Mouse (Mus musculus) monocyte, adult 5-6 weeks (primary cell): ENCODE data around the gene B3galt4. TPM values are rescaled to one million over a fixed set of nuclear protein-coding genes. Genes with fewer than 3 reads are reported as not detected.
"Not testable (repeated sequence)": the region's sequence is repeated elsewhere in the genome, so short reads cannot be mapped to it uniquely, and the experiment has no call there.

Experiments used
- ATAC-seq: fragments of 153-309, 156-312 bp; replicated peaks from 2 replicates; pipeline ENCODE4 v1.8.0; 2017; ENCODE audit warnings: mild to moderate bottlenecking; ENCODE audit not compliant: low TSS enrichment, insufficient number of reproducible peaks, severe bottlenecking, poor library complexity, low FRiP score
- total RNA-seq: library from RNA; stranded (forward); fragments of 200-1000, 200-491, 200-594 nt; gene quantifications from 3 replicates; pipeline ENCODE4 v1.2.3, GENCODE M21; 2017

Gene B3galt4
- total RNA-seq, 1 experiment from 2014 or later = 2.6 TPM

DNA sequence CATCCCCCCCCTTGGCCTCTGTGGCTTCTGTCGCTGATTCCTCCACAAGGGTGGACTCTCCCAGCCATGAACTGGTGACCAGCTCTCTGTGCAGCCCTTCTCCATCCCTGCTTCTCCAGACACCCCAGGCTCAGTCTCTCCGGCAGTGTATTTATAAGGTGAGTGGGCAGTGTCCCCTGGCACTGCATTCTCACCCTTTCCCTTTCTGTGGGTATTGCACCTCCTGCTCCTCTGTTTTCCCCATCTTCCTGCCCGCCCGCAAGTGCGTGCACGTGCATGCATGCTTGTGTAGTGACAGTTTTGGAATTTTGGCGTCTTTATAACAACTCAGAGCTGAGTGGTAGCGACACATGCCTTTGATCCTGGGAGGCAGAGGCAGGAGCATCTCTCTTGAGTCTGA lies 37.4 kb downstream of the B3galt4 start:
- no peak for ATAC-seq

DNA sequence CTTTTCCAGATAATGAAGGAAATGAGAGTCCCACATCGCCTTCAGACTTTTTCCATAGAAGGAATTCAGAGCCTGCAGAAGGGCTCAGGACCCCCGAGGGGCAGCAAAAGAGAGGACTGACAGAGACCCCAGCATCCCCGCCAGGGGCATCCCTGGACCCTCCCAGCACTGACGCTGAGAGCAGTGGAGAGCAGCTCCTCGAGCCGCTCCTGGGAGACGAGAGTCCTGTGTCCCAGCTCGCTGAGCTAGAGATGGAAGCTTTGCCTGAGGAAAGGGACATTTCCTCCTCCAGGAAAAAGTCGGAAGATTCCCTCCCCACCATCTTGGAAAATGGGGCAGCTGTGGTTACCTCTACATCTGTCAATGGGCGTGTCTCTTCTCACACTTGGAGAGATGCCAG lies 38.0 kb downstream of the B3galt4 start:
- no peak for ATAC-seq

DNA sequence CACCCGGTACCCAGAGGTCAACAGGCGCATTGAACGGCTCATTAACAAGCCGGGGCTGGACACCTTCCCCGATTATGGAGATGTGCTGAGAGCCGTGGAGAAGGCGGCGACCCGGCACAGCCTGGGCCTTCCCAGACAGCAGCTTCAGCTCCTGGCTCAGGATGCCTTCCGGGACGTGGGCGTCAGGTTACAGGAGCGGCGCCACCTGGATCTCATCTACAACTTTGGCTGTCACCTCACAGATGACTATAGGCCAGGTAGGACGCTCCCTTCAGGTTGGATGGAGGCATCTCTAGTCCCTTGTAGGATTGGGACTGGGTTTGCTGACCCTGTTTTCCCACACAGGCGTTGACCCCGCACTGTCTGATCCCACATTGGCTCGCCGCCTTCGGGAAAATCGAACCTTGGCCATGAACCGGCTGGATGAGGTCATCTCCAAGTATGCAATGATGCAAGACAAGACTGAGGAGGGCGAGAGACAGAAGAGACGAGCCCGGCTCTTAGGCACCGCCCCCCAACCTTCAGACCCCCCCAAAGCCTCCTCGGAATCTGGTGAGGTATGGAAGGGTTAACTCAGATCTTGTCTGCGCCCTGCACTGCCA lies 39.4 kb downstream of the B3galt4 start:
- no peak for ATAC-seq

DNA sequence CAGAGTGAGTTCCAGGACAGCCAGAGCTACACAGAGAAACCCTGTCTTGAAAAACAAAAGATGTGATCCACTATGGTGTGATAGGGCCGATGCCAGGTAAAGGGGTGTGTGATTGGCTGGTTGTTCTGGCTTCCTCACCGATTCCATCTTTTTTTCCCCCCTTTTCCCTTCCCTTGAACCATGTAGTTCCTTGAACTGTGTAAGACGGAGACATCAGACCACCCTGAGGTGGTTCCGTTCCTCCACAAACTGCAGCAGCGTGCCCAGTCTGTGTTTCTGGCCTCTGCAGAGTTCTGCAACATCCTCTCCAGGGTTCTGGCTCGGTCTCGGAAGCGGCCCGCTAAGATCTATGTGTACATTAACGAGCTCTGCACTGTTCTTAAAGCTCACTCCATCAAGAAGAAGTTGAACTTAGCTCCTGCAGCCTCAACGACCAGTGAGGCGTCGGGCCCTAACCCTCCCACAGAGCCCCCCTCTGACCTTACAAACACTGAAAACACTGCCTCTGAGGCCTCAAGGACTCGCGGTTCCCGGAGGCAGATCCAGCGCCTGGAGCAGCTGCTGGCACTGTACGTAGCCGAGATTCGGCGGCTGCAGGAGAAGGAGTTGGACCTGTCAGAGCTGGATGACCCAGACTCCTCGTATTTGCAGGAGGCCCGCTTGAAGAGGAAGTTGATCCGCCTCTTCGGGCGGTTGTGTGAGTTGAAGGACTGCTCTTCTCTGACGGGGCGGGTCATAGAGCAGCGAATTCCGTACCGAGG lies 40.1 kb downstream of the B3galt4 start:
- ATAC-seq = no peak

DNA sequence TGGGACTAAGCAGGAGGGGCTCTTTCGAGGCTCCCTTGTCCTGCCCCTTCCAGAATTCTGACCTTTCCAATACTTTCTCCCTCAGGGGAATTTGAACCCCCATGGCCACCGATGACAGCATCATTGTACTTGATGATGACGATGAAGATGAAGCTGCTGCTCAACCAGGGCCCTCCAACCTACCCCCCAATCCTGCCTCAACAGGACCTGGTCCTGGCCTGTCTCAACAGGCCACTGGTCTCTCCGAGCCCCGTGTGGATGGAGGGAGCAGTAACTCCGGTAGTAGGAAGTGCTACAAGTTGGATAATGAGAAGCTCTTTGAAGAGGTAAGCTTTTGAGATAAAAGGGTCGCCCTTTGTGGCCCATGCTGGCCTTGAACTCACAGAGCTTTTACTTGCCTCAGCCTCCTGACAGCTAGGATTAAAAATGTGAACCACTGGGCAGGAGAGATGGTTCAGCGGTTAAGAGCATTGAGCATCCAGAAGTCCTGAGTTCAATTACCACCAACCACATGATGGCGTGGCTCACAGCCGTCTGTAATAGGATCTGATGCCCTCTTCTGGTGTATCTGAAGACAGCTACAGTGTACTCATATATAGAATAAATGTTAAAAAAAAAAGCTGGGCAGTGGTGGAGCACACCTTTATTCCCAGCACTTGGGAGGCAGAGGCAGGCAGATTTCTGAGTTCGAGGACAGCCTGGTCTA lies 40.8 kb downstream of the B3galt4 start:
- ATAC-seq = no peak

DNA sequence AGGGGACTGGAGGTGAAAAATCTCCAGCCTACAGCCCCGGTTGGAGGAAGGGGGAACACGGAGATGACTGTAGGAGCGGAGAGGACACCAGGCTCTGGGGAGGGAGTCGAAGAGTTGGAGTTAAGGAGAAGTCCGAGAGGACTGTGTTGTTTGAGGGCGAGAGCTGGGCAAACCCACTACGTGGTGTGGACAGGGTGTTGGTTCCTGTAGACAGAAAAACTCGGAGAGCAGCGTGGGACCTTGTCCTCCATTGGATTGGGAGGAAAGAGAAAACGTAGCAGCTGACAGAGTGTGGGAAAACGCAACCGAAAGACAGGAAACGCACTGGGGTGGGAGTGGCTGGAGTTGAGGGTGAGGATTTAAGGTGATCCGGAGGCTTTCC lies 41.4 kb downstream of the B3galt4 start:
- ATAC-seq = peak; percentile 23; the same call in 1 of the 2 replicates

DNA sequence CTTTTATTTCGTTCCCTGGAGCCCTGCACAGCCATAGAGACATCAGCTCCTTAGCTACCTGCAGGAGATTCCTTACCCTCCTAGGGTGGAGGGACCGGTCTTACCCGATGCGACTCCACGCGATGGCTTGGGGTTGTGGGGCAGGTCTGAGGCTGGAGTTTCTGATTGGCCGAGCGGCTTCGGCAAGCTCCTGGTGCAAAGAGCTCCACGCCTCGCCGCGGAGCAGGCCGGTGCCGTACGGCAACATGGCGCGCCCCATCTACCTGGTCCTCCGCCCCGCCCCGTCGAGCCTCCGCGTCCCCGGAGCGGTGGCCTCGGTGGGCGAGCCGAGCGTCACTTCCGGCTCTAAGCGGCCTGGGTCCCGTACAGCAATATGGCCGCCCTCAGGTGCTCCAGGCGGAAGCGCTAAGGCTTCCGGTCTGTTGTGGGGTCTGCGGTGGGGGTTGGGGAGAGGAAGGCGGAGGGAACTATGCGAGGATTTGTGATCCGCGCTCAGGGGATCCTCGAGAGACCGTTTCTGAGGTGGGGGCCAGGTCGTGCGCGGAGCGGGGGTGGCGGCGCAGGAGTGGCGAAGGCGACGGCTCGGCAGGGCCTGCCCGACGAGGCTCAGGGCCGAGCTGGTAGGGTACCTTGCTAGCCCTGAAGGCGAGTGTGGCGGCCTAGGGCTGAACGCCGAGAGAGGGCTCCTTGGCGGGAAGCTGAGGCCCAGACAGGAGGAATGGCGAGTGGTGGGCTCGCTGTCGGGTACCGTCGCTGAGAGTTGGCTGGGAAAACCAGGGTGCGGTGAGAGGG lies 42.0 kb downstream of the B3galt4 start, which contains the start of gene Daxx:
Gene Daxx, plus strand, starts transcription at position 338 of the 792 bp plus-strand sequence.
- ATAC-seq = peak; percentile 88

DNA sequence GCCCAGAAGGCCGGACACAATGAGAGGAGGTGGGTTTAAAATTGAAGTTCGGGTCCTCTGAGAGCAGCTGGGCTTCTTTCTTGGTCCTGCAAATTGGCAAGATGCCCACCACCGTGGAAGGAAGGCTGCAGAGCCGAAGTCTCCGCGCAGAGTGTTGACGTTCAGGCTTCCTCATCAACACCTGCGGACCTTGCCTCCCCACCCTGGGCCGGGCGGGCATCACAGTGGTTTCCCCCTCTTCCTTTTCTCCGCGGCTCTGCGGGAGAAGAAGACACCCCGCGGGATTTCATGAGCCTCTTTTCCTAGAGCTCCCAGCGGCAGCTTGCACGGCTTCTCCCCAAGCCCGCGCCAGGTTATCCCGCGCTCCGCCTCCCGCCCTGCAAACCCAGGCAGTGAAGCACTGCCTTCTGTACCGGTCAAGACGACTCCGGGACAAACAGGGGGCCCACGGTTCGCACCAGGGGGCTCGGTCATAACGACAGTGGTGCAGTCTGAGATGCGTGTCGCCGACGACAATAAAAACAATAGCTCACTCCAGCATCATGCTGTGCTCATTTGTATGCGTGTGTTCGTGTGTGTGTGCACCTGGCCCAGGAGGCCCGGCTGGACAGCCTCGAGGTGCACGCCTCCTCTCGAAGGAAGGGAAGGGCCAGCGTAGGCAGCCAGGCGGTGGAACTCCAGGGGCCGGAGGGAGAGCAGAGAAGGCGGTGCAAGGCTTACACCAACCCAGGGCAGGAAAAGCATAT lies 42.8 kb downstream of the B3galt4 start:
- no peak; the same call in 1 of the 2 replicates for ATAC-seq

DNA sequence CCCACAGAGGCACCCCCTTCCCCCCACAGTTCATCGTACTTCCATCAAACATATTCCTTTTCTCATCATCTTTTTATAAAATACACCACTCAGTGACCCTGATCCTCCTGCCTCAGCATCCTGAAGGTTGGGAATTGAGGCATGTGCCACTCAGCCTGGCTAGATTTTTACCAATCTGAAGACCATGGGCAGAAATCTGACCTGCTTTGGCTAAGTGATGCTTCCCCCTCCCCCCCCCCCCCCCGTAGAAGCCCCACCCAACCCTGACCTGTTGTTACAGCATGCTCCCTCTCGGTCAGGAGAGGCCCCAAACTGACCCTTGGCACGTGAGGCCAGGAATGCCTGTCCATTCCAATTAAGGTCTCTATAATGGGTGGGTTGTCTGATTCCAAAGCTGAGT lies 46.5 kb downstream of the B3galt4 start, which contains the start of gene Platr17:
Gene Platr17, plus strand, starts transcription at position 301 of the 400 bp plus-strand sequence.
- not testable (repeated sequence) for ATAC-seq

DNA sequence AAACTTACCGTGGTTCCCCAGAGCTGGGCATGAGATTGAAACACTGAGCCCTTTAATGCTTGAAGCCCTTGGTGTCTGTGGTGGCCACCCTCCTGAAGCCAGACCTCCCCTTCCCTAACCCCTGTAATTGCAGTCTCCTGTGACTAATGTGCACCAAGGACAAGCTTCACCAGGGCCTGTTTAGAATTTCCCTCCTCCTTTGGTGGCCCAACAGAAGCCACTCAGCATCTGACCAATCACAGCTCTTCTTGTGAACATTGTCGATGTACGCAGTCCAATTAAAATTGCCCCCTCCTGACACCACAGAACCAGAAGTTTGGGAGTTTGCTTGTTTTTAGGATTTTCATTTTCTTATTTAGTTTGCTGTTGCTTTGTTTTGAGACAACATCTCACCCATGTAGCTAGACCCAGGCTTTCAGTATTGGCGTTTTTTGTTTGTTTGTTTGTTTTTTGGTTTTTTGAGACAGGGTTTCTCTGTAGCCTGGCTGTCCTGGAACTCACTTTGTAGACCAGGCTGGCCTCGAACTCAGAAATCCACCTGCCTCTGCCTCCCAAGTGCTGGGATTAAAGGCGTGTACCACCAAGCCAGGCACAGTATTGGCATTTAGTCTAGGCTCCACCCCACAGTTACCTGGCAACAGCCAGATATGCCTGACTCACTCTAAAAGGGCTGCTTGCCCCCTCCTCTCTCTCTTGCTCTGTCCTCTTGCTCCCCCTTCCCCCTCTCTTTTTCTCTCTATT lies 47.2 kb downstream of the B3galt4 start:
- ATAC-seq = not testable (repeated sequence)

DNA sequence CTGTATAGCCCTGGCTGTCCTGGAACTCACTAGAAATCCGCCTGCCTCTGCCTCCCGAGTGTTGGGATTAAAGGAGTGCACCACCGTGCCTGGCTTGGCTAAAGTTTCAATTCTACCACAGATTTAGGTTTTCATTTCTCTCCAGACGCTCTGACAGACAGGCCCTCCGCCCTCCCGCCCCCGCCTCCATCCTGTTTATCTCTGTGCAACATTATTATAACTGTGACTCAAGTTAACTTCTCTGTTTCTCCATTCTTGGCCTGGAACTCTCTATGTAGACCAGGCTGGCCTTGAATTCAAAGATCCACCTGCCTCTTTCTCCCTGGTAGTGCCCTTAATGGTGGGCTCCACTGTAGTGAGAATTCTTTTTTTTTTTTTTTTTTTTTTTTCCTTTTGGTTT lies 48.8 kb downstream of the B3galt4 start:
- ATAC-seq = 0 out of 2 replicates have a peak, but pooled peaks have one; percentile 37

DNA sequence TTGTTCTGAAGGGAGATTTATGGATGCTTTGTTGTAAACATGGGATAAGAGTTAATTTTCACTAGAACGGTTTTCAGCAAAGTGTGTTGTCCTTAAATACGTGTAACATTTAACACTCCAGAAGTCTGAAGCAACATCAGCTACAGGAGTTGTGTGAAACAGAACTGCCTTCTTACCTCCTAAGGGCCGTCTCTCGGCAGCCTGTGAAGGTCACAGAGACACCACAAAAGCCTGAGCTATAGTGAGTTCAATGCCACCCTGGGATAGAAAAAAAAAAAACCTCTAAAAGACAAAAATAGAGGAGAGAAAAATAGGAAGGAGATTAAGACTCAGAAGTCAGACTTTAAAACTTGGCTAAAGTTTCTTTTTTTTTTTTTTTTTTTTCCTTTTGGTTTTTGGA lies 49.2 kb downstream of the B3galt4 start:
- no peak for ATAC-seq

DNA sequence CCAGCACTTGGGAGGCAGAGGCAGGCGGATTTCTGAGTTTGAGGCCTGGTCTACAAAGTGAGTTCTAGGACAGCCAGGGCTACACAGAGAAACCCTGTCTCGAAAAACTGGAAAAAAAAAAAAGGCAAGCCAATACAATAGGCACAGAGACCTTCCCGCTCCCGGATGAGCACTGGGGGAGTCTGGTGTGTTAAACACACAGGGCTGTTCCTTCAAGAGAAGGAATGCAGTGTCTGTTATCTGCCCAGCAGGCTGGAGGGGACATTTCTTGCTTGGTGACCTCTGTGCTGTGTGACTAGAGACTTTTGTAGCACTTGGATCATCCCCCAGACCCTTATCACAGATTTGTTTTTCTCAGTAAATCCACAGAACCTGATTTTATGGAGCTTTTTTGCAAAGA lies 49.6 kb downstream of the B3galt4 start:
- no peak for ATAC-seq

DNA sequence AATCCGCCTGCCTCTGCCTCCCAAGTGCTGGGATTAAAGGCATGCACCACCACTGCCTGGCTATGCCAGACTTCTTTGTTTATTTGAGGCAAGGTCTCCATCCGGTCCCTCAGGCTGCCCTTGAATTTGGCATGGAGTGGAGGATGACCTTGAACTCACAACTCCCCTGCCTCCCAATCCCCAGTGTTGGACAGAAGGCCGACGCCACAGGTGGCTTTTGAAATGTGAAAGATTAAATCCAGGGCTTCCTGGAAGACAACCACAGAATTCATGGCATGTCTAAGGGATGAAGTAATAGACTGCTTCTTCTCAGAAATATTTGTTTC lies 50.3 kb downstream of the B3galt4 start:
- ATAC-seq = no peak

DNA sequence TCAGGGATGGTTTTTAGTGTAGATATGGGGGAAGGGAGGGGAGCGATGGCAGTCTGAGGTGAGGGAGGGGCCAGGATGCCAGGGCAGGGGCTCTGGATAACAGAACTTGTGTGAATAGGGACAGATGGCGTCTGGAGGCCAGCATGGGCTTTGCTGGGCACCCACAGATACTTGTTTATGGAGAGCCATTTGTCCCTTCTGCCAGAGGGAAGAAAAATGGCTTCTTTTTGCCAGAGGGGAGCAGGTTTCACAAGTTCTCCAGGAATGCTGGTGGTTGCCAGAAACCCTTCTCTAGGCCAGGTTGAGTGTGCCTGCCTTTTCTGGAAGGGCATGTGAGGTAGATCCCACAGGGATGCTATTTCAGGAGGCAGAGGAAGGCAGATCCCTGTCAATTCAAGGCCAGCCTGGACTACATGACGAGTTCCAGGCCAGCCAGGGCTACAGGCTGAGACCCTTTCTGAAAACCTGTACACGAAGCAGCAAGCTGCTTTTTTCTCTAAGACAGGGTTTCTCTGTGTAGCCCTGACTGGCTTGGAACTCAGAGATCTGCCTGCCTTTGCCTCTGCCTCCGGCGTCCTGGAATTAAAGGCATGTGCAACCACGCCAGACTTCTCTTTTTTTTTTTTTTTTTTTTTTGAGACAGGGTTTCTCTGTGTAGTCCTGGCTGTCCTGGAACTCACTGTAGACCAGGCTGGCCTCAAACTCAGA lies 50.9 kb downstream of the B3galt4 start:
- no peak for ATAC-seq
